Mouse (Mus musculus) C2C12 (cell line): ENCODE data around the gene Hipk3.

Experiments used
- CEBPB ChIP-seq: IDR thresholded peaks from one replicate; pipeline ENCODE4 v1.6.1; 2011; ENCODE audit warnings: low read depth, mild to moderate bottlenecking, control low read depth, moderate library complexity
- CTCF ChIP-seq: IDR thresholded peaks from one replicate; pipeline ENCODE4 v1.5.1; 2011; ENCODE audit not compliant: control insufficient read depth, insufficient read depth, insufficient read length
- MAX ChIP-seq: IDR thresholded peaks from one replicate; pipeline ENCODE4 v1.6.1; 2011; ENCODE audit warnings: mild to moderate bottlenecking, control low read depth
- MYOD1 ChIP-seq: IDR thresholded peaks from one replicate; pipeline ENCODE4 v1.6.1; 2011; ENCODE audit warnings: low read depth; ENCODE audit not compliant: control insufficient read depth, insufficient read length

- TF ChIP-seq CTCF (no peak), MAX (no peak), CEBPB (no peak), MYOD1 (no peak)
Measured at GRCm38 (mm10) chr2:104395961-104396360, 98.3 kb downstream of the Hipk3 start.
